Mouse (Mus musculus): ENCODE measurements around the gene Cys1. TPM values are rescaled to one million over a fixed set of nuclear protein-coding genes. Genes with fewer than 3 reads are reported as not detected.

The Cys1 gene
- 1.2 and 1.7 TPM in 2 replicates for polyA plus RNA-seq (2014; fragmentation: Nextera tagmentation; extraction: Ambion mirVana)

GRCm38 (mm10) chr12:24681286-24682023 is at the start of gene Cys1:
Cys1 (minus strand) TSS chr12:24681813.
- ATAC-seq: peak; percentile 58; the same call in 1 of the 2 replicates
- Histone ChIP-seq H3K4me3 (ENCODE audit: low read depth, low read length) (peak within 1 kb of the TSS; percentile 58), H3K27me3 (replicated peaks; ENCODE audit: control insufficient read depth, insufficient read depth, low read length) (peaks cover 19% of the 10 kb centered on the region), H3K36me3 (ENCODE audit: control insufficient read depth, insufficient read depth, low read length) (no peaks in the 10 kb centered on the region), H3K4me2 (ENCODE audit: low read length) (peak within 1 kb of the TSS; percentile 91), H3K9me3 (replicated peaks; ENCODE audit: control insufficient read depth, low read length) (no peaks in the 10 kb centered on the region), H3K9ac (ENCODE audit: low read length) (peak within 1 kb of the TSS; percentile 73), H3K4me1 (ENCODE audit: control insufficient read depth, insufficient read depth, low read length) (peaks cover 3% of the 10 kb centered on the region; the same call in 1 of the 2 replicates), H3K27ac (ENCODE audit: low read depth, low read length) (no peak within 1 kb of the TSS)
- whole genome bisulfite sequencing: 2% methylated on average over 20 of the region's 20 CpGs
- DNase-seq (ENCODE audit: low spot score): no peak

- ATAC-seq (peak; percentile 89), DNase-seq (ENCODE audit: low spot score) (peak; percentile 73)
- H3K27ac ChIP-seq (ENCODE audit: low read depth, low read length): peak overlapping the region; percentile 2; the same call in 1 of the 2 replicates
- H3K4me2 ChIP-seq (ENCODE audit: low read length): 0 out of 2 replicates have a peak overlapping the region, but pooled peaks have one; percentile 14
- no peaks in the 10 kb centered on the region for H3K36me3 ChIP-seq (ENCODE audit: control insufficient read depth, insufficient read depth, low read length)
- H3K27me3 ChIP-seq (replicated peaks; ENCODE audit: control insufficient read depth, insufficient read depth, low read length): no peaks in the 10 kb centered on the region
- H3K9ac ChIP-seq (ENCODE audit: low read length): no peak overlapping the region
- 0 out of 2 replicates have a peak, but pooled peaks cover 2% of the 10 kb centered on the region for H3K4me1 ChIP-seq (ENCODE audit: control insufficient read depth, insufficient read depth, low read length)
- WGBS: 6% methylated on average over 2 of the region's 2 CpGs
- H3K4me3 ChIP-seq (ENCODE audit: low read depth, low read length): no peak overlapping the region
- H3K9me3 ChIP-seq (replicated peaks; ENCODE audit: control insufficient read depth, low read length): 0 out of 2 replicates have a peak, but pooled peaks cover 3% of the 10 kb centered on the region
These were observed 42.8 kb upstream of the Cys1 start for GRCm38 (mm10) chr12:24724369-24724768.

DNA sequence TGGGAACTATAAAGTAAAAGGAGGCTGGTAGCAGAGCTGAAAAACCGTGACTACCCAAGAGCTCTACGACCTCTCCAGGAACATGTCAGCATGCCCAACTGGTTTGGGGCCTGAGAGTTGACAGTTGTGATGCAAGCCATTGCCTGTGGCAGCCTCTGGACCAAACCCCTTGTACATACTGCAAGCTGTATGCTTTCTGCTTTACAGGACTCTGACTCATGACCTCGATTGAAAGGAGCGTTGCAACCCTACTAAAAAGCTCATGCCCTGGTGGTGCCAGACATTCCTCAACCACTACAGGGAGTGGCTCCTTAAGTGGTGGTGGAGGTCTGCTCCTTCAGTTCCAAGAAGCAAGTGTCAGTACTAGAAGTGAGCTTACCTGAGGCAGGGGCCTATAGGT is 42.2 kb upstream of the Cys1 start:
- ATAC-seq: no peak

DNA sequence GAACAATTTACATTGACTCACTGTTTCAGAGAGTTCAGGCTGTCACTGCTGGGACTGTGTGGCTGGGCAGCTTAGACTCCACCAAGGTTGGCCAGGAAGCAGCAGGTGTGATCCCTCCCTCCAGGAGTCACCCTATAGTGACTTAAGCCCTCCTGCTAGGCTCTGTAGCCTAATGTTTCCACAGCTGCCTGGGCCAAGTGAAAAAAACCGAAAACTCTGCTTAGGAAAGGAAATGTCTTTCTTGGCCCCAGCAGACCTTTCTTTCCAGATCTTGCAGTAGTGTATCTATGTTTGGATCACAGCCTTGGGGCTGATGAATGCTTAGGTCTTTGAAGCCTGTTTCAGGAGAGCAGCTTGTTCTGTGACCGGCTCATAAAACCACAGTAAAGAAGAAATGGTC is 41.8 kb upstream of the Cys1 start:
- no peak for ATAC-seq
- no peak overlapping the region for H3K27ac ChIP-seq (ENCODE audit: low read depth, low read length)
- 72% methylated on average over 2 of the region's 2 CpGs for WGBS

More for the DNA sequence above, 42.2 kb upstream of the Cys1 start:
- DNase-seq (ENCODE audit: low spot score): no peak
- H3K9ac ChIP-seq (ENCODE audit: low read length): no peak overlapping the region
- no peaks in the 10 kb centered on the region for H3K27me3 ChIP-seq (replicated peaks; ENCODE audit: control insufficient read depth, insufficient read depth, low read length)
- no peak overlapping the region; the same call in 1 of the 2 replicates for H3K27ac ChIP-seq (ENCODE audit: low read depth, low read length)
- WGBS: 81% methylated on average over 4 of the region's 4 CpGs
- H3K4me2 ChIP-seq (ENCODE audit: low read length): no peak overlapping the region
- 0 out of 2 replicates have a peak, but pooled peaks cover 3% of the 10 kb centered on the region for H3K9me3 ChIP-seq (replicated peaks; ENCODE audit: control insufficient read depth, low read length)
- H3K4me1 ChIP-seq (ENCODE audit: control insufficient read depth, insufficient read depth, low read length): 0 out of 2 replicates have a peak, but pooled peaks cover 2% of the 10 kb centered on the region
- no peaks in the 10 kb centered on the region for H3K36me3 ChIP-seq (ENCODE audit: control insufficient read depth, insufficient read depth, low read length)
- H3K4me3 ChIP-seq (ENCODE audit: low read depth, low read length): no peak overlapping the region

DNA sequence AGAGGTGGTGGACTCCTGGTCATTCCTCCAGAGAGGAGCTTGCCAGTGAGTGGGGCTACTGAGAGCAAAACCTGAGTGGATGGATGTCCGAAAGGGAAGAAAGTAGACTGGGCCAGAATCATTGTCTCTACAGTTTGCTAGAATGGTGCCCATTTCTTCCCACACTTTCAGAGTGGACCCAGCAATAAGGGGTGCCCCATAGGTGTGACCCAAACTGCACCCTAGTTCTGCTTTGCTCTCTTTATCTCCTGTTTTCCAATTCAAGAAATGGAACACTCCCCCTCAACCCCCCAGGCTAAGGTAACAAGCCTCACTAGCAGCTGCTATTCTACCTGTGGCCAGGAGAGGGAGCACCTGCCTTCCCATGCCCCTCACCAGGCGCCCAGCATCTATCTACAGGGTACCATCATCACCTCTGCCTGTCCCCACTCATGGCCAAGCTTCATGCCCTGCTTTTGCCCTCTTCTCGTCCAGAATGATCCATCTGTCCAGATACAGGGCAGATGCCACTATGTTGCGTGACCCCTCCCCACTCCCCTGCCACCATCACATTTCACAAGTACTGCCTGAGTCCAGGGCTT is 35.2 kb upstream of the Cys1 start:
- Histone ChIP-seq H3K36me3 (ENCODE audit: control insufficient read depth, insufficient read depth, low read length) (peaks cover 24% of the 10 kb centered on the region), H3K9ac (ENCODE audit: low read length) (no peak overlapping the region), H3K27ac (ENCODE audit: low read depth, low read length) (no peak overlapping the region), H3K4me2 (ENCODE audit: low read length) (no peak overlapping the region), H3K4me3 (ENCODE audit: low read depth, low read length) (no peak overlapping the region), H3K4me1 (ENCODE audit: control insufficient read depth, insufficient read depth, low read length) (no peaks in the 10 kb centered on the region), H3K27me3 (replicated peaks; ENCODE audit: control insufficient read depth, insufficient read depth, low read length) (no peaks in the 10 kb centered on the region), H3K9me3 (replicated peaks; ENCODE audit: control insufficient read depth, low read length) (no peaks in the 10 kb centered on the region)
- 42% methylated on average over 4 of the region's 4 CpGs for WGBS
- peak; percentile 62 for DNase-seq (ENCODE audit: low spot score)
- peak; percentile 70 for ATAC-seq

More for the DNA sequence above, 41.8 kb upstream of the Cys1 start:
- Histone ChIP-seq H3K9me3 (replicated peaks; ENCODE audit: control insufficient read depth, low read length) (0 out of 2 replicates have a peak, but pooled peaks cover 3% of the 10 kb centered on the region), H3K9ac (ENCODE audit: low read length) (no peak overlapping the region), H3K4me2 (ENCODE audit: low read length) (no peak overlapping the region), H3K36me3 (ENCODE audit: control insufficient read depth, insufficient read depth, low read length) (no peaks in the 10 kb centered on the region), H3K4me3 (ENCODE audit: low read depth, low read length) (no peak overlapping the region), H3K4me1 (ENCODE audit: control insufficient read depth, insufficient read depth, low read length) (0 out of 2 replicates have a peak, but pooled peaks cover 2% of the 10 kb centered on the region), H3K27me3 (replicated peaks; ENCODE audit: control insufficient read depth, insufficient read depth, low read length) (no peaks in the 10 kb centered on the region)
- no peak for DNase-seq (ENCODE audit: low spot score)

DNA sequence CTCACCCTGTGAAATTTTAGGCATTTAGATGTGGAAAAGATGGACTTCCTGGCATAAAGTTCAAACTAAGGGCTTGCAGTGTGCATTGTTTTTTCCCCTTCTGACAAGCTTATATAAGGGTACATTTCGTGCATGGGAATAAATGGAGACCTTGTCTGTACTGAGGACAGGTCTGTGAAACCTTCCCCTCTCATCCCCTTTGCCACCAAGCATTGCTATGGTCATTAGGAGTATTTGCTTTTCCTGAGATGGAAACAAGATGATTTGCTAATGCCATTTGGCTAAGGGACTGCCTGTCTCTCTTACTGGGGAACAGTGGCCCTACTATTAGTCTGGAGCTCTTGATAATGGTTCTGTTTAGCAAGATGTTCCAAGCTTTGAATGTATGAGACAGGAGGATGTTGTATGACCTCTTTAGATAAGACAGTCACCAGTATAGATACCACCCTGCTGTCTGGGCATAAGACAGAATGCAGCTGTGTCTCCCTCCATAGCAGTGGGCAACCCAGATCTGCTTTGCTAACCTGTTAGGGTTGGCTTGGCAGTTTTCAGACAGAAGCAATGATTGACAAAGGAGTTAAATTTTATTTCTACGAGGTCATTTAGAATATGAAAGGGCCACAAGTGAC is 33.8 kb upstream of the Cys1 start:
- no peaks in the 10 kb centered on the region for H3K27me3 ChIP-seq (replicated peaks; ENCODE audit: control insufficient read depth, insufficient read depth, low read length)
- DNase-seq (ENCODE audit: low spot score) (no peak), ATAC-seq (no peak)
- 69% methylated on average over 2 of the region's 2 CpGs for WGBS
- no peak overlapping the region for H3K4me3 ChIP-seq (ENCODE audit: low read depth, low read length)
- H3K4me2 ChIP-seq (ENCODE audit: low read length): no peak overlapping the region
- H3K27ac ChIP-seq (ENCODE audit: low read depth, low read length): no peak overlapping the region
- H3K9ac ChIP-seq (ENCODE audit: low read length): no peak overlapping the region
- no peaks in the 10 kb centered on the region for H3K9me3 ChIP-seq (replicated peaks; ENCODE audit: control insufficient read depth, low read length)
- H3K36me3 ChIP-seq (ENCODE audit: control insufficient read depth, insufficient read depth, low read length): peaks cover 34% of the 10 kb centered on the region
- H3K4me1 ChIP-seq (ENCODE audit: control insufficient read depth, insufficient read depth, low read length): peaks cover 3% of the 10 kb centered on the region; the same call in 1 of the 2 replicates

DNA sequence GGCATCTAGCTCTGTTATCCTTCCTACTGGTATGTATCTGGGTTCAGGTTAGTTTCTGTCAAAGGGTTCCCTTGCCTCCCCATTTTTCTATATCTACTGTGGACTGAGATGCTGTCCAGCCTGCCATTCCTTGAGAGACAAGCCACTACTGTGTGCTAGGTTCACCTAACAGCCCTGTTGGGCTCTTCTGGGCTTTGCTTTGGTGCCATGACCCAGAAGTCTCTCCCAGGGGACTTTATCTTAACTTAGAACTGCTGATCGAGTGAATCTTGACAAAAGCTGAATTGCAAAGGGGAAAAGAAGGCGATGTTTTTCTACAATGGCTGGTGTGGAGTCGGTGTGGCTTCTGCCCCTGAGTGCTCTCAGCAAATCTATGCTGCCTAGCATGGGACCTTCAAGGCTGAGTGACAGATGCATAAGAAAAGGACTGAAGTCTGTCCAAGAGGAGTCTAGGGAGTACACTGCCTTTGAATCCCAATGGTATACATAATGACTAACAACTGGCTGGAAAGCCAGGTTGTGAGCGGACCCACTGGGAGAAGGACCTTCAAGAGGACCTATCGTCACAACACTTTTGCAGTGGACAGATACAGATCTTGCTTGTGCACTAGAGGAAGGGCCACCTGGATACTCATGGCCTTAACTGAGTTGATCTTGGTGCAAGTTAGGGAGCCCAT is 33.1 kb upstream of the Cys1 start:
- no peak for ATAC-seq
- no peak overlapping the region for H3K4me2 ChIP-seq (ENCODE audit: low read length)
- DNase-seq (ENCODE audit: low spot score): no peak
- peaks cover 34% of the 10 kb centered on the region for H3K36me3 ChIP-seq (ENCODE audit: control insufficient read depth, insufficient read depth, low read length)
- H3K4me1 ChIP-seq (ENCODE audit: control insufficient read depth, insufficient read depth, low read length): peaks cover 4% of the 10 kb centered on the region; the same call in 1 of the 2 replicates
- 70% methylated on average over 5 of the region's 5 CpGs for WGBS
- no peaks in the 10 kb centered on the region for H3K27me3 ChIP-seq (replicated peaks; ENCODE audit: control insufficient read depth, insufficient read depth, low read length)
- H3K9me3 ChIP-seq (replicated peaks; ENCODE audit: control insufficient read depth, low read length): no peaks in the 10 kb centered on the region
- no peak overlapping the region for H3K9ac ChIP-seq (ENCODE audit: low read length)
- H3K4me3 ChIP-seq (ENCODE audit: low read depth, low read length): no peak overlapping the region
- H3K27ac ChIP-seq (ENCODE audit: low read depth, low read length): no peak overlapping the region

- Histone ChIP-seq H3K4me1 (ENCODE audit: control insufficient read depth, insufficient read depth, low read length) (peaks cover 8% of the 10 kb centered on the region), H3K27me3 (replicated peaks; ENCODE audit: control insufficient read depth, insufficient read depth, low read length) (no peaks in the 10 kb centered on the region), H3K4me2 (ENCODE audit: low read length) (no peak overlapping the region), H3K27ac (ENCODE audit: low read depth, low read length) (no peak overlapping the region), H3K9me3 (replicated peaks; ENCODE audit: control insufficient read depth, low read length) (no peaks in the 10 kb centered on the region), H3K36me3 (ENCODE audit: control insufficient read depth, insufficient read depth, low read length) (peaks cover 34% of the 10 kb centered on the region), H3K4me3 (ENCODE audit: low read depth, low read length) (no peak overlapping the region), H3K9ac (ENCODE audit: low read length) (no peak overlapping the region)
- WGBS: 85% methylated on average over 8 of the region's 8 CpGs
- ATAC-seq (no peak), DNase-seq (ENCODE audit: low spot score) (no peak)
These were observed 30.8 kb upstream of the Cys1 start for GRCm38 (mm10) chr12:24712396-24712795.

All from forebrain, embryonic 14.5 days (tissue).